9 mouse cellular contexts compared by ENCODE assay signal in genomic region chr16:4068588-4068987, GRCm38 (mm10). TPM values are rescaled to one million over a fixed set of nuclear protein-coding genes. Genes with fewer than 3 reads are reported as not detected.
DNase-seq lines count a peak whose midpoint lies in the region; ATAC-seq and TF ChIP-seq lines count a peak whose summit lies in the region.
"Had no signal": no experiment of that assay in that cellular context is flagged by ENCODE, and none has a peak within 500 bp of the region (broad histone marks: within the 10 kb centered on the region; RNA-seq: fewer than 3 reads in every experiment).

No protein-coding gene starts in this region.

- H3K4me3 ChIP-seq in liver, postnatal 0 days (ENCODE audit: low read depth, low read length): no peak overlapping the region
- H3K4me3 ChIP-seq: heart, embryonic 15.5 days had no signal

- H3K9me3 ChIP-seq in liver, postnatal 0 days (ENCODE audit: low read length): no peaks in the 10 kb centered on the region
- H3K9me3 ChIP-seq: heart, embryonic 15.5 days had no signal

- no peak for TF ChIP-seq EP300 in liver, postnatal 0 days (IDR thresholded peaks at IDR 0.05; ENCODE audit: low read depth)

- H3K27me3 ChIP-seq in liver, postnatal 0 days (ENCODE audit: insufficient read depth, low read length): no peaks in the 10 kb centered on the region
- H3K27me3 ChIP-seq: heart, embryonic 15.5 days had no signal

- no peak overlapping the region for H3K9ac ChIP-seq in liver, postnatal 0 days (replicated peaks)
- H3K9ac ChIP-seq: heart, embryonic 15.5 days had no signal

- peaks cover 24% of the 10 kb centered on the region for H3K36me3 ChIP-seq in liver, postnatal 0 days (replicated peaks; ENCODE audit: insufficient read depth, low read length)

- 58% methylated on average over 8 of the region's 8 CpGs for WGBS in liver, postnatal 0 days (ENCODE audit: insufficient replicate concordance)

- peak; percentile 45 to 78 for DNase-seq in adrenal gland, adult (ENCODE audit: inconsistent age in 2 of 2, low spot score in 1 of 2)
- DNase-seq in adrenal gland, adult 8-10 months: no peak
- peak; percentile 21 to 24 for DNase-seq in urinary bladder, adult 18-20 months (ENCODE audit: low spot score in 2 of 2)
- DNase-seq in urinary bladder, adult 2 months (ENCODE audit: low spot score): no peak
- peak; percentile 7 for DNase-seq in fibroblast of lung, adult 2 months (ENCODE audit: low read depth)
- peak; percentile 63 for DNase-seq in kidney, adult 9 months
- DNase-seq in liver, postnatal 0 days: peak; percentile 71
- DNase-seq in right cerebral cortex, postnatal 25 days: peak; percentile 36

- ATAC-seq in liver, postnatal 0 days: peak; percentile 45; the same call in 1 of the 2 replicates

- H3K27ac ChIP-seq in liver, postnatal 0 days (ENCODE audit: low read depth): no peak overlapping the region
- H3K27ac ChIP-seq: heart, embryonic 15.5 days had no signal

- no peak overlapping the region for H3K4me2 ChIP-seq in liver, postnatal 0 days (ENCODE audit: low read depth, low read length)
- H3K4me2 ChIP-seq: heart, embryonic 15.5 days had no signal

- TF ChIP-seq CTCF in liver, postnatal 0 days (IDR thresholded peaks at IDR 0.05; ENCODE audit: low read depth): peak; percentile 83

- H3K4me1 ChIP-seq in liver, postnatal 0 days (ENCODE audit: insufficient read depth): no peaks in the 10 kb centered on the region
- H3K4me1 ChIP-seq: heart, embryonic 15.5 days had no signal

RNA-seq across cellular contexts. Expression of gene Trap1, which starts 9.0 kb away (rescaled TPM):
- total RNA-seq in adrenal gland, adult 8-10 months (2022): 100 to 1,000 TPM; 151 to 221 (median 194) TPM
- polyA plus RNA-seq in urinary bladder, adult 2 months (2012; rRNA removed): 76.9 and 84.2 TPM in 2 replicates
- polyA plus RNA-seq in liver, postnatal 0 days (2015; fragmentation: Nextera tagmentation; extraction: Ambion mirVana): 55.3 and 61.2 TPM in 2 replicates

RNA-seq across cellular contexts. Expression of gene Dnase1, which starts 31.8 kb away (rescaled TPM):
- total RNA-seq in adrenal gland, adult 8-10 months (2022): not detected
- not detected in 2 replicates for polyA plus RNA-seq in urinary bladder, adult 2 months (2012; rRNA removed)
- 0.18 and 0.43 TPM in 2 replicates for polyA plus RNA-seq in liver, postnatal 0 days (2015; fragmentation: Nextera tagmentation; extraction: Ambion mirVana)

Comparison
In these comparisons a context has a peak if more than half of its experiments do, and no peak if none do; other contexts are left out.
1. DNase-seq: peak in adrenal gland, adult (2 of 2), urinary bladder, adult 18-20 months (2 of 2), fibroblast of lung, adult 2 months (single experiment), kidney, adult 9 months (single experiment), liver, postnatal 0 days (single experiment) and right cerebral cortex, postnatal 25 days (single experiment); none in adrenal gland, adult 8-10 months (single experiment) and urinary bladder, adult 2 months (single experiment).